Mouse (Mus musculus) natural killer cell, adult 2 months (primary cell): ENCODE data around the gene Rnf157.

Experiments used
- DNase-seq, 2 experiments: peaks; one replicate each; pipeline ENCODE4 v3.0.0; 2022; ENCODE audit warnings: low spot score in 2 of 2

The Rnf157 gene

DNA sequence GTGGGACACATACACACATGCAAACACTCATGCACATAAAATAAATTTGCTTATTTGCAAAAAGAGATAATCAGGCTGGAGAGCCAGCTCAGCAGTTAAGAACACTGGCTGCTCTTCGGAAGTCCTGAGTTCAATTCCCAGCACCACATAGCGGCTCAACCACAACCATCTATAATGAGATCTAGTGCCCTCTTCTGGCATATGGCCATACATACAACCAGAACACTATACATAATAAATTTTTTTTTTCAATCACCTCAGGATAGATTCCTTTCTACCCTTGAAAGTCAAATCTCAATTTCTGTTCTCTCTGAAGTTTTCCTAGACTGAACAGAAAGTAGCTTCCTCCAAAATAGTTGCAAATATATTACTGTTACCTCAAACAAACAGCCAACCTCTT is 107.4 kb downstream of the Rnf157 start:
- DNase-seq, result no peak

DNA sequence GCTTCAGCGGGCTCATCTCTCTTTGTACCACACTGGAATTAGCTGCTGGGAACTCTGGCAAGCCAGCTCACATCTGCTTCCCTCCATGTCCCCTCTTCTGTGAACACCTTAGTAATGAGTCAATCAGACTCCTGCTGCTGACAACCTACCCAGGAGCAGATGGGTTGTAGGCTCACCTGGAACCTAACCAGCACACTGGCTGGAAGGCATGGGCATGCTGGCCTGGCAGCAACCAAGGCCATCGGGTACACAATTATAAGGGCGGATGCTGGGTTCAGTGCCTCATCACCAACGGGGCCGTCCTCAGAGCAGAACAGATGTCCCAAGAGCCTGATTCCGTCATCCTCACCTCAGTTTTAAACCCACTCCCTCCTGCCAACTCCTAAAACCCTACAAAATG is 114.2 kb downstream of the Rnf157 start:
- no peak for DNase-seq

DNA sequence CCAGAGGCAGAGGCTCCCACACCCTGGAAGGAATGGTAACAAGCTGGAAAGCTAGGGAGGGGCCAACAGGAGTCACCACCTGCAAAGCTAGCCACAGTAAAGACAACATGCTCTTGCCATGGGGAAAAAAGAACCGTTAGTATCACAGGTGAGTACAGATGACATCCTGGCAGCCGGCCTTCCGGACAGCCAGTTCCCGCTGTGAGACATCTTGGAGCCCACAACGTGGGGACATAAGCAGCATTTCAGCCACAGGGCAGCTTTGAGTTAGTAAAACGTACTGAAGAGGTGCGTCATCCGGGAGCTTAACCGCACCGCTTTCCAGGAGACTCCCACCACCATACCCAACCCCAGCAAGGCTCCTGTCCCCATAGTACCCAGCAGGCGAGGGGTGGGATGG is 114.6 kb downstream of the Rnf157 start:
- no peak for DNase-seq

DNA sequence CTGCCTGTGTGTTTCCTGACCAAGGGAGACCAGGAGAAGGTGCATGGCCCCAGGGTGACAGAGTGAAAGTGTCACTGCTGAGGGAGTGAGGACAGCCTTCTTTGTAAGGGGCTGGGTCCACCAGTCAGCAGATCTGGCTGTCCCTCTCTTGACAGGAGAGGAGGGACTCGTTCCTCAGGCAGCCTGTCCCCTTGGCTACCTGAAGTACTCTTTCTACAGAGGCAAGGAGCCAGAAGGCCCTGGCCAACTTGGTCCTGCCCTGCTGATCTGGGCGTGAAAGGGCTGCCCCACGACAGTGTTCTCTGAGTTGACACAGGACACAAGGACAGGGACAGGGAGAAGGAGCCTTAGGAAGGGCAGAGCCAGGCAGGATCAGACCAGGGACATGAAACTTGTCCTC is 115.8 kb downstream of the Rnf157 start:
- DNase-seq, result no peak

DNA sequence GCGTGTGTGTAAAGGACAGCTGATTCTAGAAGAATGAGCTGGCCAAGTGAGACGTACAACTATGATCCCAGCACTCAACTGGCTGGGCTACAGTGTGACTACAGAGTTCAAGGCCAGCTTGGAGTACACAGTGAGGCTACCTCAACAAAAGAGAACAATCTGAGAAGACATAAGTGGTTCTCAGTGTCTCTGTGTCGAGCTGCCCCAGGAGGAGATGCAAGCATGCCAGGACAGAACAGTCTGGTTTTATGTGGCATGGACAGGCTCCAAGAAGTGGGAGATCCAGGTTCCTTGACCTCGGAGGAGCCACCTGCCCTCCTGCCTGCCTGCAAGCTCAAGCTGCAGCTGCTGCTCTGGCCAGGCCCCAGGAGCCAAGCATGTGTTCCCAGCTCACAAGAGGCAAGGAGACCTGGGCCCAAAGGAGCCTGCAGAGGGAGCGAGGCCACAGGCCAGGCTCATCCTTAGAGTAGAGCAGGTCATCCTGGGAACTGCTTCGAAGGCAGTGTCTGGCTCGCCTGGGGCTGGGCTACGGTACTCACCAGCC is 116.6 kb downstream of the Rnf157 start:
- DNase-seq, result no peak

DNA sequence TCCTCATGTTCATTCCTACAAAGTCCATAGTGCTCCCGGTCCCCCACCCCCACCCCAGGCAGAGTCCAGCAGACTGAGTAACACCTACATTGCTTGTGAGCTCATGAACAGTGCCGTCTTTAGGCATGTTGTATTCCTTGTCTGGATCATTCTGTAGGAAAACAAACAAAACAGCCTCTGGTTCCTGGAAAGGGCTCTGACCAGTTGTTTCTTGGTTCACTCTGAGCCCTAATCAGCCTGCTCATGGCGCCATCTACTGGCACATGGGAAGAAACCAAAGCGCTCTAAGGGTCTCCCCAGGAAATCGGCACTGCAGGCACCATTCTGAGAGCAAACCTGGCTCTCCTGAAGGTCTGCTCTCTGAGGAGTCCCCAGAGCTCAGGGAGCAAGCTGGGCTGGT is 118.5 kb downstream of the Rnf157 start:
- DNase-seq, result peak; percentile 26 to 44

DNA sequence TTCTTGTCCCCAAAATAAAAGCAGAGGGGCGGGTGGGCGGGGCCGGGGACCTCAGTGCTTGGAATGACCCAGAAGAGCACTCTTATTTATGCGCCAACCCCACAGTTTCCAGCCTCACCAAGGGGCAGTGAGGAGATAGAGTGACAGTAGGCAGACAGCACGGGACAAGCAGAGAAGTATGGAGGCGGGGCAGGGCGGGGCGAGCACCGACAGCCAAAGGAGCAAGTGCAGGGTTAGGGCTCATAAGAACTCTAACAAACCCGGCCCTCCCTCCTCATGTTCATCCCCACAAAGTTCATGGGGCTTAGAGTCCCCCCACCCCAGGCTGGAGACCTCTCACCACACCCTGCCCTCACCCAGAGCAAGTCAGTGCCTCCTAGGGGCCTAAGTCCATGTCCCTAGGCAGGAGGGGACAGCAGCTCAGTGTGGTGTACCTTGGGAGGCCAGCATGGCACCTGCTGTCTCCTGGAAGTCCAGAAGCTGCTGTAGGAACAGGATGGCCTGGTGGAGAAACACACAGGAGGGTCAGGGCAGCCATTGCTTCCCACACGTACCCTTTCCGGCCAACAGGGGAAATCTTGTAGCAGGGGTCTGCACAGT is 119.2 kb downstream of the Rnf157 start:
- no peak for DNase-seq

DNA sequence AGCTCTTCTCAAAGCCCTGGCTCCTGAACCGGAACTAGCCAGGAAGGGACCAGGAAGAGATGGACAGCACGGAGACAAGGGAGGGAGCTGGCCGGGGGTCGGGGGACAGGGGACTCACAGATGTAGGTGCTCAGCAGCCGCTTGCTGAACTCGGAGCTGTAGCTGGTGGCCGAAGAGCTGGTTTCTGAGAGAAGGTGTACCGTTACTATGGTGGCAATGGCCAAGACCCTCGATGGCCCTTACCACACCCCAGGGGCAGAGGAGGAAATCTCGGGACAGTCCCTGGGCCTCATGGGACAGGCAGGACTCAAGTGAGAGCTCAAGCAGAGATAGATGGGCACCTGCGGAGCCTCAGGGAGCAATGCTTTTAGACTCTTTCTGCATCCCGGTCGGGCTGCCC is 120.4 kb downstream of the Rnf157 start:
- no peak for DNase-seq

DNA sequence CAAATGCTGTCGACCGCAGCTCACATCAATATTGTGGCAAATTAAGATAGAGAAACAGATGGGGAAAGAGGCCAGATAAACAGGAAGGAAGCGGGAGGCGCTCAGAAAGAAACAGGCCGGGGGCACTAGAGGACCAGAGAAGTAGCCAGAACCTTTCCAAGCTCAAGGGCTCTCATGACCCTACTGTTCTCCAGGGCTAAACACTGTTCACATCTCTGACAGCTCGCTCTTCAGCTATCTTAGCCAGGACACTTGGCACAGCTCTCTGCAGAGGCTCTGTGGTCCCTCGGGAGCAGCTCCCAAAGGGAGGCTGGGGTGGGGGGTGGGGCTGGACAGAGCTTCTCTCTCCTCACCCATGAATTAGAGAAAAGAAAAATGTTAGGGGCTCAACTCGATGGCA is 122.3 kb downstream of the Rnf157 start:
- no peak for DNase-seq

GRCm38 (mm10) chr11:116287351-116287750 is 125.5 kb downstream of the Rnf157 start:
- no peak for DNase-seq
